Mouse (Mus musculus) gastrocnemius, postnatal 36 days (tissue): ENCODE data around the gene Ppp2r2d. TPM values are rescaled to one million over a fixed set of nuclear protein-coding genes. Genes with fewer than 3 reads are reported as not detected.

Source experiments
- DNase-seq, 2 experiments: peaks; one replicate each; pipeline ENCODE4 v3.0.0; 2022
- intact Hi-C: fragments of 180-260 bp; cut with DNase I; formaldehyde crosslinking; loops from one replicate; pipeline ENCODE4 v1.15.1; 2025
- long read RNA-seq, 2 experiments: library from polyadenylated mRNA; stranded (forward); transcript quantifications; one replicate each; pipeline ENCODE4 v2.0.0; 2021
- total RNA-seq, 2 experiments: library from RNA; stranded (reverse); gene quantifications; 2 replicates each; pipeline ENCODE4 v1.2.3; 2021

Gene Ppp2r2d
- 10 to 100 TPM; 34.1 to 36.5 TPM for total RNA-seq
- long read RNA-seq, experiment 1, transcript Ppp2r2d-201 (9 exons, 2,081 nt): major isoform, 19 of 63 reads
- long read RNA-seq, experiment 1, partial matches to known transcripts: 19 of 63 reads
- long read RNA-seq, experiment 1, other reads (novel, unspliced or antisense): 23 of 63 reads
- long read RNA-seq, experiment 2, transcript Ppp2r2d-201 (9 exons, 2,081 nt): major isoform, 30 of 75 reads
- long read RNA-seq, experiment 2, partial matches to known transcripts: 17 of 75 reads
- long read RNA-seq, experiment 2, other reads (novel, unspliced or antisense): 27 of 75 reads

- intact Hi-C loops: no loop called here
- DNase-seq: peak; percentile 93 to 97
Measured at GRCm38 (mm10) chr7:138845544-138846391, at the start of gene Ppp2r2d, which contains the start of gene Mapk1ip1. TSS of gene Ppp2r2d (plus strand) at chr7:138846079. TSS of gene Mapk1ip1 (minus strand) at chr7:138846273.

- intact Hi-C loops: no loop called here
- no peak for DNase-seq
Measured at GRCm38 (mm10) chr7:138803386-138803785, 42.5 kb upstream of the Ppp2r2d start.

GRCm38 (mm10) chr7:138807146-138807545 is 38.7 kb upstream of the Ppp2r2d start:
- DNase-seq: no peak
- intact Hi-C loops: no loop called here

- intact Hi-C loops: no loop called here
- no peak for DNase-seq
Measured at GRCm38 (mm10) chr7:138813213-138813875, 32.5 kb upstream of the Ppp2r2d start.

GRCm38 (mm10) chr7:138818314-138818713 is 27.6 kb upstream of the Ppp2r2d start:
- no peak for DNase-seq
- intact Hi-C loops: no loop called here

GRCm38 (mm10) chr7:138824423-138824822 is 21.5 kb upstream of the Ppp2r2d start:
- intact Hi-C loops: loop anchor here (10.0 kb wide), 1 partner anchor 1220 kb away; no protein-coding TSS in a partner anchor
- no peak for DNase-seq

- intact Hi-C loops: loop anchor here (5.0 to 10.0 kb wide), 2 partner anchors 1220 to 1348 kb away; no protein-coding TSS in a partner anchor
- DNase-seq: no peak
Measured at GRCm38 (mm10) chr7:138824995-138825756, 20.7 kb upstream of the Ppp2r2d start.

GRCm38 (mm10) chr7:138827812-138828211 is 18.1 kb upstream of the Ppp2r2d start:
- intact Hi-C loops: loop anchor here (2.0 to 10.0 kb wide), 3 partner anchors 93 to 1351 kb away; no protein-coding TSS in a partner anchor
- DNase-seq: peak in 1 of 2 experiments; percentile 39

- intact Hi-C loops: no loop called here
- no peak for DNase-seq
Measured at GRCm38 (mm10) chr7:138835028-138835427, 10.9 kb upstream of the Ppp2r2d start.

- DNase-seq: peak; percentile 64 to 69
- intact Hi-C loops: loop anchor here (1.0 kb wide), 1 partner anchor 84 kb away; no protein-coding TSS in a partner anchor
Measured at GRCm38 (mm10) chr7:138840594-138841021, 5.3 kb upstream of the Ppp2r2d start.

GRCm38 (mm10) chr7:138841436-138842151 is 4.3 kb upstream of the Ppp2r2d start:
- no peak for DNase-seq
- intact Hi-C loops: no loop called here

- DNase-seq: no peak
- intact Hi-C loops: no loop called here
Measured at GRCm38 (mm10) chr7:138843421-138843820, 2.5 kb upstream of the Ppp2r2d start.

GRCm38 (mm10) chr7:138845111-138845510 is 768 bp upstream of the Ppp2r2d start:
- DNase-seq: no peak
- intact Hi-C loops: no loop called here

- intact Hi-C loops: no loop called here
- DNase-seq: no peak
Measured at GRCm38 (mm10) chr7:138846502-138846991, 668 bp downstream of the Ppp2r2d start.

GRCm38 (mm10) chr7:138847316-138848027 is 1.6 kb downstream of the Ppp2r2d start:
- DNase-seq: no peak
- intact Hi-C loops: no loop called here

GRCm38 (mm10) chr7:138848028-138848920 is 2.4 kb downstream of the Ppp2r2d start:
- intact Hi-C loops: no loop called here
- no peak for DNase-seq

GRCm38 (mm10) chr7:138850083-138850482 is 4.2 kb downstream of the Ppp2r2d start:
- intact Hi-C loops: no loop called here
- no peak for DNase-seq
